Mouse (Mus musculus) spleen, adult 12 weeks (tissue): ENCODE data around the gene Gm10715.
"Not testable (repeated sequence)": the region's sequence is repeated elsewhere in the genome, so short reads cannot be mapped to it uniquely, and the experiment has no call there.

Experiments
- DNase-seq: peaks from one replicate; pipeline ENCODE4 v3.0.0; 2022; ENCODE audit warnings: low spot score

Gm10715 gene

GRCm38 (mm10) chr9:3036577-3036976 lies at the start of gene Gm10715:
Gene Gm10715 (plus strand): TSS chr9:3036877.
- not testable (repeated sequence) for DNase-seq

GRCm38 (mm10) chr9:3000445-3000972 lies 36.2 kb upstream of the Gm10715 start, which contains the start of gene Gm10722:
Gene Gm10722 (plus strand): TSS chr9:3000922.
- DNase-seq, result peak; percentile 59

DNA sequence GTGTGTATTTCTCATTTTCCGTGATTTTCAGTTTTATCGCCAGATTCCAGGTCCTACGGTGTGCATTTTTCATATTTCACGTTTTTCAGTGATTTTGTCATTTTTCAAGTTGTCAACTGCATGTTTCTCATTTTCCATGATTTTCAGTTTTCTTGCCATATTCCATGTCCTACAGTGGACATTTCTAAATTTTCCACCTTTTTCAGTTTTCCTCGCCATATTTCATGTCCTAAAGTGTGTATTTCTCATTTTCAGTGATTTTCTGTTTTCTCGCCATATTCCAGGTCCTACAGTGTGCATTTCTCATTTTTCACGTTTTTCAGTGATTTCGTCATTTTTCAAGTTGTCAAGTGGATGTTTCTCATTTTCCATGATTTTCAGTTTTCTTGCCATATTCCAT lies 35.7 kb upstream of the Gm10715 start:
- peak; percentile 72 for DNase-seq

DNA sequence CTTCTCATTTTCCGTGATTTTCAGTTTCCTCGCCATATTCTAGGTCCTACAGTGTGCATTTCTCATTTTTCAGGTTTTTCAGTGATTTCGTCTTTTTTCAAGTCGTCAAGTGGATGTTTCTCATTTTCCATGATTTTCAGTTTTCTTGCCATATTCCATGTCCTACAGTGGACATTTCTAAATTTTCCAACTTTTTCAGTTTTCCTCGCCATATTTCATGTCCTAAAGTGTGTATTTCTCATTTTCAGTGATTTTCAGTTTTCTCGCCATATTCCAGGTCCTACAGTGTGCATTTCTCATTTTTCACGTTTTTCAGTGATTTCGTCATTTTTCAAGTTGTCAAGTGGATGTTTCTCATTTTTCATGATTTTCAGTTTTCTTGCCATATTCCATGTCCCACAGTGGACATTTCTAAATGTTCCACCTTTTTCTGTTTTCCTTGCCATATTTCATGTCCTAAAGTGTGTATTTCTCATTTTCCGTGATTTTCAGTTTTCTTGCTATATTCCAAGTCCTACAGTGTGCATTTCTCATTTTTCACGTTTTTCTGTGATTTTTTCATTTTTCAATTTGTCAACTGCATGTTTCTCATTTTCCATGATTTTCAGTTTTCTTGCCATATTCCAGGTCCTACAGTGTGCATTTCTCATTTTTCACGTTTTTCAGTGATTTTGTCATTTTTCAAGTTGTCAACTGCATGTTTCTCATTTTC lies 34.6 kb upstream of the Gm10715 start:
- DNase-seq, result peak; percentile 100

DNA sequence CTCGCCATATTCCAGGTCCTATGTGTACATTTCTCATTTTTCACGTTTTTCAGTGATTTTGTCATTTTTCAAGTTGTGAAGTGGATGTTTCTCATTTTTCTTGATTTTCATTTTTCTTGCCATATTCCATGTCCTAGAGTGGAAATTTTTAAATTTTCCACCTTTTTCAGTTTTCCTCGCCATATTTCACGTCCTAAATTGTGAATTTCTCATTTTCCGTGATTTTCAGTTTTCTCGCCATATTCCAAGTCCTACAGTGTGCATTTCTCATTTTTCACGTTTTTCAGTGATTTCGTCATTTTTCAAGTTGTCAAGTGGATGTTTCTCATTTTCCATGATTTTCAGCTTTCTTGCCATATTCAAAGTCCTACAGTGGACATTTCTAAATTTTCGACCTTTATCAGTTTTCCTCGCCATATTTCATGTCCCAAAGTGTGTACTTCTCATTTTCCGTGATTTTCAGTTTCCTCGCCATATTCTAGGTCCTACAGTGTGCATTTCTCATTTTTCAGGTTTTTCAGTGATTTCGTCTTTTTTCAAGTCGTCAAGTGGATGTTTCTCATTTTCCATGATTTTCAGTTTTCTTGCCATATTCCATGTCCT lies 33.8 kb upstream of the Gm10715 start, which contains the start of gene Gm11168:
Gene Gm11168 (plus strand): TSS at position 553 of the 603 bp plus-strand sequence.
- DNase-seq, result not testable (repeated sequence)

DNA sequence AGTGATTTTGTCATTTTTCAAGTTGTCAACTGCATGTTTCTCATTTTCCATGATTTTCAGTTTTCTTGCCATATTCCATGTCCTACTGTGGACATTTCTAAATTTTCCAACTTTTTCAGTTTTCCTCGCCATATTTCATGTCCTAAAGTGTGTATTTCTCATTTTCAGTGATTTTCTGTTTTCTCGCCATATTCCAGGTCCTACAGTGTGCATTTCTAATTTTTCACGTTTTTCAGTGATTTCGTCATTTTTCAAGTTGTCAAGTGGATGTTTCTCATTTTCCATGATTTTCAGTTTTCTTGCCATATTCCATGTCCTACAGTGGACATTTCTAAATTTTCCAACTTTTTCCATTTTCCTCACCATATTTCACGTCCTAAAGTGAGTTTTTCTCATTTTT lies 30.5 kb upstream of the Gm10715 start:
- not testable (repeated sequence) for DNase-seq

DNA sequence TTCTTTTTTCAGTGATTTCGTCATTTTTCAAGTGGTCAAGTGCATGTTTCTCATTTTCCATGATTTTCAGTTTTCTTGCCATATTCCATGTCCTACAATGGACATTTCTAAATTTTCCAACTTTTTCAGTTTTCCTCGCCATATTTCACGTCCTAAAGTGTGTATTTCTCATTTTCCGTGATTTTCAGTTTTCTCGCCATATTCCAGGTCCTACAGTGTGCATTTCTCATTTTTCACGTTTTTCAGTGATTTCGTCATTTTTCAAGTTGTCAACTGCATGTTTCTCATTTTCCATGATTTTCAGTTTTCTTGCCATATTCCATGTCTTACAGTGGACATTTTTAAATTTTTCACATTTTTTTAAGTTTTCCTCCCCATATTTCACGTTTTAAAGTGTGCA lies 30.0 kb upstream of the Gm10715 start:
- peak; percentile 100 for DNase-seq

DNA sequence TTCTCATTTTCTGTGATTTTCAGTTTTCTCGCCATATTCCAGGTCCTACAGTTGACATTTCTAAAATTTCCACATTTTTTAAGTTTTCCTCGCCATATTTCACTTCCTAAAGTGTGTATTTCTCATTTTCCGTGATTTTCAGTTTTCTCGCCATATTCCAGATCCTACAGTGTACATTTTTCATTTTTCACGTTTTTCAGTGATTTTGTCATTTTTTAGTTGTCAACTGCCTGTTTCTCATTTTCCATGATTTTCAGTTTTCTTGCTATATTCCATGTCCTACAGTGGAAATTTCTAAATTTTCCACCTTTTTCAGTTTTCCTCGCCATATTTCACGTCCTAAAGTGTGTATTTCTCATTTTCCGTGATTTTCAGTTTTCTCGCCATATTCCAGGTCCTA lies 29.4 kb upstream of the Gm10715 start:
- DNase-seq, result not testable (repeated sequence)

DNA sequence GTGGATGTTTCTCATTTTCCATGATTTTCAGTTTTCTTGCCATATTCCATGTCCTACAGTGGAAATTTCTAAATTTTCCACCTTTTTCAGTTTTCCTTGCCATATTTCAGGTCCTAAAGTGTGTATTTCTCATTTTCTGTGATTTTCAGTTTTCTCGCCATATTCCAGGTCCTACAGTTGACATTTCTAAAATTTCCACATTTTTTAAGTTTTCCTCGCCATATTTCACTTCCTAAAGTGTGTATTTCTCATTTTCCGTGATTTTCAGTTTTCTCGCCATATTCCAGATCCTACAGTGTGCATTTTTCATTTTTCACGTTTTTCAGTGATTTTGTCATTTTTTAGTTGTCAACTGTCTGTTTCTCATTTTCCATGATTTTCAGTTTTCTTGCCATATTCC lies 27.3 kb upstream of the Gm10715 start:
- not testable (repeated sequence) for DNase-seq

DNA sequence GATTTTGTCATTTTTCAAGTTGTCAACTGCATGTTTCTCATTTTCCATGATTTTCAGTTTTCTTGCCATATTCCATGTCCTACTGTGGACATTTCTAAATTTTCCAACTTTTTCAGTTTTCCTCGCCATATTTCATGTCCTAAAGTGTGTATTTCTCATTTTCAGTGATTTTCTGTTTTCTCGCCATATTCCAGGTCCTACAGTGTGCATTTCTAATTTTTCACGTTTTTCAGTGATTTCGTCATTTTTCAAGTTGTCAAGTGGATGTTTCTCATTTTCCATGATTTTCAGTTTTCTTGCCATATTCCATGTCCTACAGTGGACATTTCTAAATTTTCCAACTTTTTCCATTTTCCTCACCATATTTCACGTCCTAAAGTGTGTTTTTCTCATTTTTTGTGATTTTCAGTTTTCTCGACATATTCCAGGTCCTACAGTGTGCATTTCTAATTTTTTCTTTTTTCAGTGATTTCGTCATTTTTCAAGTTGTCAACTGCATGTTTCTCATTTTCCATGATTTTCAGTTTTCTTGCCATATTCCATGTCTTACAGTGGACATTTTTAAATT lies 24.5 kb upstream of the Gm10715 start:
- not testable (repeated sequence) for DNase-seq

DNA sequence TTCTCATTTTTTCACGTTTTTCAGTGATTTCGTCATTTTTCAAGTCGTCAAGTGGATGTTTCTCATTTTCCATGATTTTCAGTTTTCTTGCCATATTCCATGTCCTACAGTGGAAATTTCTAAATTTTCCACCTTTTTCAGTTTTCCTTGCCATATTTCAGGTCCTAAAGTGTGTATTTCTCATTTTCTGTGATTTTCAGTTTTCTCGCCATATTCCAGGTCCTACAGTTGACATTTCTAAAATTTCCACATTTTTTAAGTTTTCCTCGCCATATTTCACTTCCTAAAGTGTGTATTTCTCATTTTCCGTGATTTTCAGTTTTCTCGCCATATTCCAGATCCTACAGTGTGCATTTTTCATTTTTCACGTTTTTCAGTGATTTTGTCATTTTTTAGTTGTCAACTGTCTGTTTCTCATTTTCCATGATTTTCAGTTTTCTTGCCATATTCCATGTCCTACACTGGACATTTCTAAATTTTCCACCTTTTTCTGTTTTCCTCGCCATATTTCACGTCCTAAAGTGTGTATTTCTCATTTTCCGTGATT lies 23.9 kb upstream of the Gm10715 start, which contains the start of gene Gm10721:
Gene Gm10721 (plus strand): TSS at position 408 of the 547 bp plus-strand sequence.
- DNase-seq, result not testable (repeated sequence)

GRCm38 (mm10) chr9:3015354-3015753 lies 21.3 kb upstream of the Gm10715 start, which contains the start of gene Gm10720:
Gene Gm10720 (plus strand): TSS chr9:3015654.
- DNase-seq, result not testable (repeated sequence)

- DNase-seq, result peak; percentile 41
Measured at GRCm38 (mm10) chr9:3015896-3016295, 20.8 kb upstream of the Gm10715 start.

GRCm38 (mm10) chr9:3017108-3017507 lies 19.6 kb upstream of the Gm10715 start, which contains the start of gene Gm10719:
Gene Gm10719 (plus strand): TSS chr9:3017408.
- DNase-seq, result not testable (repeated sequence)

DNA sequence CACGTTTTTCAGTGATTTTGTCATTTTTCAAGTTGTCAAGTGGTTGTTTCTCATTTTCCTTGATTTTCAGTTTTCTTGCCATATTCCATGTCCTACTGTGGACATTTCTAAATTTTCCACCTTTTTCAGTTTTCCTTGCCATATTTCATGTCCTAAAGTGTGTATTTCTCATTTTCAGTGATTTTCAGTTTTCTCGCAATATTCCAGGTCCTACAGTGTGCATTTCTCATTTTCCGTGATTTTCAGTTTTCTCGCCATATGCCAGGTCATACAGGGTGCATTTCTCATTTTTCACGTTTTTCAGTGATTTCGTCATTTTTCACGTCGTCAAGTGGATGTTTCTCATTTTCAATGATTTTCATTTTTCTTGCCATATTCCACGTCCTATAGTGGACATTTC lies 17.7 kb upstream of the Gm10715 start:
- peak; percentile 99 for DNase-seq

GRCm38 (mm10) chr9:3019835-3020727 lies 16.6 kb upstream of the Gm10715 start:
- peak; percentile 89 for DNase-seq

GRCm38 (mm10) chr9:3022316-3023008 lies 14.2 kb upstream of the Gm10715 start:
- DNase-seq, result peak; percentile 95

GRCm38 (mm10) chr9:3023312-3023984 lies 13.2 kb upstream of the Gm10715 start, which contains the start of gene Gm10718:
Gene Gm10718 (plus strand): TSS chr9:3023547.
- DNase-seq, result peak; percentile 88

DNA sequence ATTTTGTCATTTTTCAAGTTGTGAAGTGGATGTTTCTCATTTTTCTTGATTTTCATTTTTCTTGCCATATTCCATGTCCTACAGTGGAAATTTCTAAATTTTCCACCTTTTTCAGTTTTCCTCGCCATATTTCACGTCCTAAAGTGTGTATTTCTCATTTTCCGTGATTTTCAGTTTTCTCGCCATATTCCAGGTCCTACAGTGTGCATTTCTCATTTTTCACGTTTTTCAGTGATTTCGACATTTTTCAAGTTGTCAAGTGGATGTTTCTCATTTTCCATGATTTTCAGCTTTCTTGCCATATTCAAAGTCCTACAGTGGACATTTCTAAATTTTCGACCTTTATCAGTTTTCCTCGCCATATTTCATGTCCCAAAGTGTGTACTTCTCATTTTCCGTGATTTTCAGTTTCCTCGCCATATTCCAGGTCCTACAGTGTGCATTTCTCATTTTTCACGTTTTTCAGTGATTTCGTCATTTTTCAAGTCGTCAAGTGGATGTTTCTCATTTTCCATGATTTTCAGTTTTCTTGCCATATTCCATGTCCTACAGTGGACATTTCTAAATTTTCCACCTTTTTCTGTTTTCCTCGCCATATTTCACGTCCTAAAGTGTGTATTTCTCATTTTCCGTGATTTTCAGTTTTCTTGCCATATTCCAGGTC lies 12.6 kb upstream of the Gm10715 start:
- peak; percentile 100 for DNase-seq
